Mouse (Mus musculus): ENCODE measurements around the gene Shkbp1. TPM values are rescaled to one million over a fixed set of nuclear protein-coding genes. Genes with fewer than 3 reads are reported as not detected.

Shkbp1 gene
- polyA plus RNA-seq, 1 experiment from 2014 or later, result 90.2 TPM

GRCm38 (mm10) chr7:27302172-27302571, 53.6 kb downstream of the Shkbp1 start:
- no peaks in the 10 kb centered on the region for H3K4me1 ChIP-seq
- H3K27ac ChIP-seq (replicated peaks), result no peak overlapping the region
- H3K4me3 ChIP-seq, result no peak overlapping the region
- 10% methylated on average over 11 of the region's 11 CpGs for WGBS
- H3K36me3 ChIP-seq, result no peaks in the 10 kb centered on the region
- no peak for ATAC-seq (replicated peaks)
- no peak overlapping the region for H3K9ac ChIP-seq (replicated peaks)
- H3K9me3 ChIP-seq, result no peaks in the 10 kb centered on the region
- no peaks in the 10 kb centered on the region for H3K27me3 ChIP-seq
- no peak overlapping the region for H3K4me2 ChIP-seq (replicated peaks)

- Histone ChIP-seq H3K27me3 (no peaks in the 10 kb centered on the region), H3K4me1 (no peaks in the 10 kb centered on the region), H3K4me3 (no peak overlapping the region), H3K27ac (replicated peaks) (no peak overlapping the region), H3K9ac (replicated peaks) (no peak overlapping the region), H3K4me2 (replicated peaks) (no peak overlapping the region), H3K9me3 (no peaks in the 10 kb centered on the region), H3K36me3 (no peaks in the 10 kb centered on the region)
- no peak for ATAC-seq (replicated peaks)
- WGBS, result 84% methylated on average over 5 of the region's 5 CpGs
These were observed 55.0 kb downstream of the Shkbp1 start for GRCm38 (mm10) chr7:27300801-27301200.

GRCm38 (mm10) chr7:27300351-27300750, 55.5 kb downstream of the Shkbp1 start:
- Histone ChIP-seq H3K9ac (replicated peaks) (no peak overlapping the region), H3K27me3 (no peaks in the 10 kb centered on the region), H3K4me3 (no peak overlapping the region), H3K27ac (replicated peaks) (no peak overlapping the region), H3K4me2 (replicated peaks) (no peak overlapping the region), H3K9me3 (no peaks in the 10 kb centered on the region), H3K36me3 (no peaks in the 10 kb centered on the region), H3K4me1 (no peaks in the 10 kb centered on the region)
- 89% methylated on average over 4 of the region's 4 CpGs for WGBS
- ATAC-seq (replicated peaks), result no peak

- 82% methylated on average over 6 of the region's 6 CpGs for WGBS
- no peak for ATAC-seq (replicated peaks)
- no peaks in the 10 kb centered on the region for H3K36me3 ChIP-seq
These were observed 57.0 kb downstream of the Shkbp1 start for GRCm38 (mm10) chr7:27298816-27299215.

GRCm38 (mm10) chr7:27298033-27298610, 57.7 kb downstream of the Shkbp1 start:
- Histone ChIP-seq H3K4me1 (no peaks in the 10 kb centered on the region), H3K4me3 (no peak overlapping the region), H3K36me3 (no peaks in the 10 kb centered on the region), H3K4me2 (replicated peaks) (no peak overlapping the region), H3K9me3 (no peaks in the 10 kb centered on the region), H3K27ac (replicated peaks) (no peak overlapping the region), H3K9ac (replicated peaks) (no peak overlapping the region), H3K27me3 (no peaks in the 10 kb centered on the region)
- 85% methylated on average over 16 of the region's 16 CpGs for WGBS
- no peak for ATAC-seq (replicated peaks)

More at GRCm38 (mm10) chr7:27298816-27299215, 57.0 kb downstream of the Shkbp1 start:
- no peak overlapping the region for H3K9ac ChIP-seq (replicated peaks)
- H3K27me3 ChIP-seq, result no peaks in the 10 kb centered on the region
- no peak overlapping the region for H3K4me3 ChIP-seq
- no peaks in the 10 kb centered on the region for H3K9me3 ChIP-seq
- no peak overlapping the region for H3K27ac ChIP-seq (replicated peaks)
- no peak overlapping the region for H3K4me2 ChIP-seq (replicated peaks)
- H3K4me1 ChIP-seq, result no peaks in the 10 kb centered on the region

GRCm38 (mm10) chr7:27296518-27296917, 59.3 kb downstream of the Shkbp1 start:
- Histone ChIP-seq H3K4me3 (no peak overlapping the region), H3K27ac (replicated peaks) (no peak overlapping the region), H3K36me3 (no peaks in the 10 kb centered on the region), H3K9me3 (no peaks in the 10 kb centered on the region), H3K9ac (replicated peaks) (no peak overlapping the region), H3K4me2 (replicated peaks) (no peak overlapping the region), H3K27me3 (no peaks in the 10 kb centered on the region), H3K4me1 (no peaks in the 10 kb centered on the region)
- no peak for ATAC-seq (replicated peaks)
- WGBS, result 96% methylated on average over 4 of the region's 4 CpGs

GRCm38 (mm10) chr7:27295956-27296355, 59.9 kb downstream of the Shkbp1 start:
- ATAC-seq (replicated peaks), result no peak
- Histone ChIP-seq H3K4me1 (no peaks in the 10 kb centered on the region), H3K4me2 (replicated peaks) (no peak overlapping the region), H3K4me3 (no peak overlapping the region), H3K9ac (replicated peaks) (no peak overlapping the region), H3K27me3 (no peaks in the 10 kb centered on the region), H3K36me3 (no peaks in the 10 kb centered on the region), H3K9me3 (no peaks in the 10 kb centered on the region), H3K27ac (replicated peaks) (no peak overlapping the region)
- WGBS, result 88% methylated on average over 4 of the region's 4 CpGs

Other genes with a start within 250 kb of the Shkbp1 start
- not detected in 2 replicates for gene Cyp2f2, start 236.1 kb downstream of the Shkbp1 start, polyA plus RNA-seq (2015; fragmentation: Nextera tagmentation; extraction: Ambion mirVana)
- 0.27 TPM in 2 replicates for gene Cyp2t4, start 202.3 kb downstream of the Shkbp1 start, polyA plus RNA-seq (2015; fragmentation: Nextera tagmentation; extraction: Ambion mirVana)
- gene Egln2, start 189.2 kb downstream of the Shkbp1 start, polyA plus RNA-seq (2015; fragmentation: Nextera tagmentation; extraction: Ambion mirVana), result 107 and 109 TPM in 2 replicates
- 79.0 and 86.9 TPM in 2 replicates for gene Rab4b, start 177.1 kb downstream of the Shkbp1 start, polyA plus RNA-seq (2015; fragmentation: Nextera tagmentation; extraction: Ambion mirVana)
- not detected in 2 replicates for gene Gm21983, start 174.9 kb downstream of the Shkbp1 start, polyA plus RNA-seq (2015; fragmentation: Nextera tagmentation; extraction: Ambion mirVana)
- gene Mia, start 174.9 kb downstream of the Shkbp1 start, polyA plus RNA-seq (2015; fragmentation: Nextera tagmentation; extraction: Ambion mirVana), result 9.4 and 14.8 TPM in 2 replicates
- 3.6 and 3.9 TPM in 2 replicates for gene BC024978, start 160.2 kb downstream of the Shkbp1 start, polyA plus RNA-seq (2015; fragmentation: Nextera tagmentation; extraction: Ambion mirVana)
- gene Snrpa, start 159.7 kb downstream of the Shkbp1 start, polyA plus RNA-seq (2015; fragmentation: Nextera tagmentation; extraction: Ambion mirVana), result 228 and 236 TPM in 2 replicates
- 6.8 and 7.1 TPM in 2 replicates for gene Itpkc, start 127.4 kb downstream of the Shkbp1 start, polyA plus RNA-seq (2015; fragmentation: Nextera tagmentation; extraction: Ambion mirVana)
- gene Coq8b, start 123.0 kb downstream of the Shkbp1 start, polyA plus RNA-seq (2015; fragmentation: Nextera tagmentation; extraction: Ambion mirVana), result 26.1 and 27.8 TPM in 2 replicates
- gene Numbl, start 97.6 kb downstream of the Shkbp1 start, polyA plus RNA-seq (2015; fragmentation: Nextera tagmentation; extraction: Ambion mirVana), result 47.2 and 49.0 TPM in 2 replicates
- 13.3 and 15.0 TPM in 2 replicates for gene Ltbp4, start 18.3 kb downstream of the Shkbp1 start, polyA plus RNA-seq (2015; fragmentation: Nextera tagmentation; extraction: Ambion mirVana)
- 0.46 TPM in 1 of 2 replicates, not detected in the other for gene Gm20479, start 1.4 kb upstream of the Shkbp1 start, polyA plus RNA-seq (2015; fragmentation: Nextera tagmentation; extraction: Ambion mirVana)
- gene Sptbn4, start 91.7 kb upstream of the Shkbp1 start, polyA plus RNA-seq (2015; fragmentation: Nextera tagmentation; extraction: Ambion mirVana), result 2.0 and 2.2 TPM in 2 replicates
- 15.8 and 17.1 TPM in 2 replicates for gene Blvrb, start 92.0 kb upstream of the Shkbp1 start, polyA plus RNA-seq (2015; fragmentation: Nextera tagmentation; extraction: Ambion mirVana)
- gene Sertad3, start 117.7 kb upstream of the Shkbp1 start, polyA plus RNA-seq (2015; fragmentation: Nextera tagmentation; extraction: Ambion mirVana), result 13.8 and 14.3 TPM in 2 replicates
- gene Sertad1, start 130.9 kb upstream of the Shkbp1 start, polyA plus RNA-seq (2015; fragmentation: Nextera tagmentation; extraction: Ambion mirVana), result 6.4 and 8.3 TPM in 2 replicates
- 1.1 and 1.3 TPM in 2 replicates for gene Prx, start 143.3 kb upstream of the Shkbp1 start, polyA plus RNA-seq (2015; fragmentation: Nextera tagmentation; extraction: Ambion mirVana)
- 0.42 and 0.43 TPM in 2 replicates for gene Hipk4, start 167.2 kb upstream of the Shkbp1 start, polyA plus RNA-seq (2015; fragmentation: Nextera tagmentation; extraction: Ambion mirVana)
- gene Pld3, start 197.2 kb upstream of the Shkbp1 start, polyA plus RNA-seq (2015; fragmentation: Nextera tagmentation; extraction: Ambion mirVana), result 95.7 and 106 TPM in 2 replicates
- gene 2310022A10Rik, start 197.2 kb upstream of the Shkbp1 start, polyA plus RNA-seq (2015; fragmentation: Nextera tagmentation; extraction: Ambion mirVana), result 36.9 and 38.9 TPM in 2 replicates
- gene Akt2, start 235.5 kb upstream of the Shkbp1 start, polyA plus RNA-seq (2015; fragmentation: Nextera tagmentation; extraction: Ambion mirVana), result 94.2 and 97.1 TPM in 2 replicates

All from forebrain, embryonic 15.5 days (tissue).